Mouse (Mus musculus): ENCODE measurements around the gene Ehd1.

Ehd1 gene

DNA sequence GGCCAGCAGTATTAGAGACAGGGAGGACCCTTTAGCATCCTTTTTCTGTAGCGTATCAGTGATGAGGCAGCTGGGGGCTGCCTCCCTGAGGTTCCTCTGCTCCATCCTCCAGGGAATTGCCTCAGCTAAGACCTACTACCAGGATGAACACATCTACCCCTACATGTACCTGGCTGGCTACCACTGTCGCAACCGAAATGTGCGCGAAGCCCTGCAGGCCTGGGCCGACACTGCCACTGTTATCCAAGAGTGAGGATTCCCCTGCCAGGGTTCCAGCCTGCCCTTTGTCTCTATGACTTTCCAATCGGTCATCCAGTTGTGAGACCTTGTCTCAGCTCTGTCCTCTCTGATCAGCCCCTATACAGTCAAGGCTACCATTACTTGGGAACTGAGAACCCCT lies 61.6 kb downstream of the Ehd1 start:
- DNase-seq: no peak

DNA sequence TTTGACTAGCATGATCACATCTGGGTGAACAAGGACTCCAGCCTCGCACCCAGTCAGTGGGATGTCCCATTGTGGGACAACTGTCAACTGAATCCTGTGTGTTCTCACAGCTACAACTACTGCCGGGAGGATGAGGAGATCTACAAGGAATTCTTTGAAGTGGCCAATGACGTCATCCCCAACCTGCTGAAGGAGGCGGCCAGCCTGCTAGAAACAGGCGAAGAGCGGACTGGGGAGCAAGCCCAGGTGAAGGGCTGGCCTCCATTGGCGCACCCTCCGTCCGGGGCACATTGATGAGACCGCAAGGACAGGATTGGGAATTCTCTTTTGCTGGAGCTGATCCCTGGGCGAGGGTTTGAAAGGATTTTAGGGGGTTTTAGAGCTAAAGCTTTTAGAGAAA lies 62.2 kb downstream of the Ehd1 start:
- DNase-seq: no peak

DNA sequence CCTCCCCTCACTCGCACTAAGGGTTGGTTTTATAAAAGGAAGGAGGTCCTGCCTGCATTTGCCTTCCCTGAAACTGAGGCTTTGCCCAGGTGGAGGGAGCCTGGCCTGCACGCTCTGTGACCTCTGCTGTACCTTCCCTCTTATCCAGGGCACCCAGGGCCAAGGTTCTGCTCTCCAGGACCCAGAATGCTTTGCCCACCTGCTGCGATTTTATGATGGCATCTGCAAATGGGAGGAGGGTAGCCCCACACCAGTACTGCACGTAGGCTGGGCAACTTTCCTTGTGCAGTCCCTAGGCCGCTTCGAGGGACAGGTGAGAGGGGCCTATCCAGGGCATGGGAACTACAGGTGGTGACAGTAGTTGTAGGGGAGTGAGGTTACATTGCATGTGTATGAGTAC lies 62.7 kb downstream of the Ehd1 start:
- DNase-seq: no peak

DNA sequence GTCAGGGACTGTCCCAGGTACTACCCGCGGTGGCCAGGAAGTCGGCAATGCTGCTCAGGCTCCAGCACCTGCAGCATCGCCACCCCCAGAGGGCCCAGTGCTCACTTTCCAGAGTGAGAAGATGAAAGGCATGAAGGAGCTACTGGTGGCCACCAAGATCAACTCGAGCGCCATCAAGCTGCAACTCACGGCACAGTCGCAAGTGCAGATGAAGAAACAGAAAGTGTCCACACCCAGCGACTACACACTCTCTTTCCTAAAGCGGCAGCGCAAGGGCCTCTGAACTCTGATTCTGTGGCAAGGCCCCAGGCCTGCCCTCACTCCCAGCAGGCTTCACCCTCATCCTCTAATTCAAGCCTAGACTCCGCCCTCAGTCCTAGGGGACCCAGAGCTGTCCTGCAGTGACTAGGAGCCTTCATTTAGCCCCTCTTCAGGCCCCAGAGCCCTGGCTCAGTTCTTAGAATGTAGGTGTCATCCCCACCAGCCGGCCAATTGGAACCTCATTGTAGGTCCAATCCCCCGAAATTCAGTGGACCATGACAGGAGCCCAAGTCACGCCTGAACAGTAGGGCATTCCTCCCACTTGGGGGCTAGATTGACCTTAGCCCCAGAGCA lies 63.5 kb downstream of the Ehd1 start:
- DNase-seq: peak; percentile 65

DNA sequence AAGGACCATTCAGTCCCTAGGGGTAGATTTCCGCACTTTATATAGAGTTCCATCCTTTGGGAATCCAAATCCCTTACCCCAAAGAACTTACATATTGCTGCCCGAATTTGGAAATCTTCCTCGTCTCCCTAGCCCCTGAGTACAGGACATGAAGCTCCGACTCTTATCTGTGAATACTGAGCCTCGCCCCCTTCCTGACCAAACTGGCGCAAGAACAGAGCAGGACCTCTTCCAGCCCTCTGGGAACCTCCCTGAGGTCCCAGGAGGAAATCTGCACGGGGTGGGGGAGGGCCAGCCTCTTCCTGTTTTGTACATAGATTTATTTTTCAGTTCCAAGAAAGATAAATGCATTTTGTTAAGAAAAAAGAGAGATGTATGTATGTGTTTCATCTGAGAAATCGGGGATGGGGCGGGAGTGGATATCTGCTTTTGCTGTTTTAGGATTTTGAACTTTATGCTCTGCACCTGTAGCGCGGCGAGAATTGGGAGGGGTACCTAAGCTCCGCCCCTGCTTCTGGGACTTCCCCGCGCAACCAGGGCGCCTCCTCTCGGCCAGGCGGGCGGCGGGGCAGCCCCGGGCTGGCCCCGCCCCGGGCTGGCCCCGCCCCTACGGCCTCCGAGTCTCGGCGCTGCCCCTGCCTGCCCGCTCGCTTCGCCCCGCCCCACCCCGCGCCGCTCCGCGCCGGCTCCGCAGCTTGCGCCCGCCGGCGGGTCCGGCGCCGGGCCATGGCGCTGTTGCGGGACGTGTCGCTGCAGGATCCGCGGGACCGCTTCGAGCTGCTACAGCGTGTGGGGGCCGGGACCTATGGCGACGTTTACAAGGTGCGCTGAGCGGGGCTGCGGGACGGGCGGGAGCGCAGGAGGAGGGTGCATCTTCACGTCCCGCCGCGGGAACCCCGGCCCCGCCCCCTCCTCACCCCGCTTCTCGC lies 64.3 kb downstream of the Ehd1 start, which contains the start of gene Map4k2:
Gene Map4k2 (plus strand): TSS at position 612 of the 929 bp plus-strand sequence.
- DNase-seq: peak; percentile 86

DNA sequence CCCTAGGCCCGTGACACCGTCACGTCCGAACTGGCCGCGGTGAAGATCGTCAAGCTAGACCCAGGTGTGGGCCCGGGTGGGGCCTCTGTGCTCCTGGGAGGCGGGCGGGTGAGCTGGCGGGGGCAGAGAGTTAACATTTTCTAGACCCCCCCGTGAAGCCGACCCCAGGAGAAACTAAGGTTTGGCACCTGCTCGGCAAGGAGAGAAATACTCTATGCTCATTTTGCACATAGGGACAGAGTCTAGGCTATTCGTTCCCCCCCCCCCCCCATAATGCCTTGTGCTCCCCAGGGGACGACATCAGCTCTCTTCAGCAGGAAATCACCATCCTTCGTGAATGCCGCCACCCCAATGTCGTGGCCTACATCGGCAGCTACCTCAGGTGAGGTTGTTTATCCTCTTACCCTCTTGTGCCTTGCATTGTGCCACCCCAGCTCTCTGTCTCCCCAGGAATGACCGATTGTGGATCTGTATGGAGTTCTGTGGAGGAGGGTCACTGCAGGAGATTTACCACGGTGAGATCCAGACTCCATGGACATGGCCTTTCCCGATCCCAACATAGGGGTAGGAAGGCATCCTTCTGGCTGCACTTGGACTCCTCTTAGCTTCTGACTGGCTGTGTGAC lies 65.0 kb downstream of the Ehd1 start:
- no peak for DNase-seq

DNA sequence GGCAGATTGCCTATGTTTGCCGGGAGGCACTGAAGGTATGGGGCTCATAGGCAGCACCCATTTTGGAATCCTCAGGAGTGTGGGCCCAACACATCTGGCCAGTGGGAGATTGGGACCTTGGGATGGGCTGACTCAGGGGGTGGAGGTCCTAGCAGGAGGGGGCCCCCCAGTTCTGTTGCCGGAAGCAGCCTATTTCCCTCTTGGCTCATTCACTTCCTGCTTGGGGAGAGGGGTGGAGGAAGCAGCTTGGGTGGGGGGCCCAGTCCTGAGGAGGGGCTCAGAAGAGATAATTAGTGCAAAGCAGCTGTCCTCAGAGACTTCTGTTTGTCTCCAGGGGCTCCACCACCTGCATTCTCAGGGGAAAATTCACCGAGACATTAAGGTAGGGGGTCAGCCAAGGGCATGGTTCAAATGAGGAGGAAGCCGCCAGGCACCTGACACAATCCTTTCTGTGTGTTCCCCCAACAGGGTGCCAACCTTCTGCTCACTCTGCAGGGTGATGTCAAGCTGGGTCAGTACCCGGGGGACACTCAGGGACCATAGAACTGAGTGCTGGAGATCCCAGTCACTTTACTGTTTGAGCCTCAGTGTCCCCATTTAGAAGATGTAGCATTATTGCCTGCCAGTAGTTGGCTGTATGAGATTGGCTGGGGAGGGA lies 65.9 kb downstream of the Ehd1 start:
- no peak for DNase-seq

DNA sequence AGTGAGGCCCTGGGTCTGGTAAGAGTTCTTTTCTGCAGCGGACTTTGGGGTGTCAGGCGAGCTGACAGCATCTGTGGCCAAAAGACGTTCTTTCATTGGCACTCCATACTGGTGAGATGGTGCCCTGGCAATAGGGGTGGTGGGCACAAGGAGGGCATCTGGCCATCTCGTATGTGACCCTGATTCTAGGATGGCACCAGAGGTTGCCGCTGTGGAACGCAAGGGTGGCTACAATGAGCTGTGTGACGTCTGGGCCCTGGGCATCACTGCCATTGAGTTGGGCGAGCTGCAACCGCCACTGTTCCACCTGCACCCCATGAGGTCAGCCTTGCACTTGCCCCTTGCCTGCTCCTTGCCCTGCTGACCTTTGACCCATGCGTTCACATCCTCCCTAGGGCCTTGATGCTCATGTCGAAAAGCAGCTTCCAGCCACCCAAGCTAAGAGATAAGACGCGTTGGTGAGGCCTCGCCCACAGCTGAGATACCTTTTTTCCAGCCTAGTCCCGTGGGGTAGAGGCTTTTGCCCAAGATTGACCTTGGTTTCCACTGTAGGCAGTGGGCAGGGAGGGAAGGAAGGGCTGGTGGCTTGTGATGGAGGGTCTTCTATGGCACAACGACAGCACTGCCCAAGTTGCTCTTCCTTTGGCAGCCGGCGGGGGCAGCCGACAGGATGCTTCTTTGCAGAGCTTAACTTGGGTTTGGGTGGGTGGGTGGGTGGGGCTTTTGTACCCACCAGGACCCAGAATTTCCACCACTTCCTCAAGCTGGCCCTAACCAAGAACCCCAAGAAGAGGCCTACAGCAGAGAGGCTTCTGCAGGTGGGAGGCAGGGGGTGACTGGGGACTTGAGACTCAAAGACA lies 66.8 kb downstream of the Ehd1 start:
- peak; percentile 62 for DNase-seq

DNA sequence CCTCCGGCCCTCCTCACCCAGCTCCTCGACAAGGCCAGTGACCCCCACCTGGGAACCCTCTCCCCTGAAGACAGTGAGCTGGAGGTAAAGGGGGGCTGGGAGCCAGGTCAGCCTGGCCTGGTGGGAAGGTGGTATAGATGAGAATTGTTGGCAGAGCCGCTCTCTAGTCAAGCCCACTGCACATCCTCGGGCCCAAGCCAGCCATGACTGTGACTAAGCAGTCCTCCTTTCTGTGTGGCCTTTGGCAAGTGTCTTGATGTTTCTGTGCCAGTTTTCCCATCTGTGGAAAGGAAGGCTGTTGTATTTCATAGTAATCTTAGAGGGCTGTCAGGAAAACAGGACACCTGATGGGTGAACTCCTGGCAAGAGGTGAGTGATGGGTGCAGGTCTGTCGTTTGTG lies 67.5 kb downstream of the Ehd1 start:
- DNase-seq: peak; percentile 72

DNA sequence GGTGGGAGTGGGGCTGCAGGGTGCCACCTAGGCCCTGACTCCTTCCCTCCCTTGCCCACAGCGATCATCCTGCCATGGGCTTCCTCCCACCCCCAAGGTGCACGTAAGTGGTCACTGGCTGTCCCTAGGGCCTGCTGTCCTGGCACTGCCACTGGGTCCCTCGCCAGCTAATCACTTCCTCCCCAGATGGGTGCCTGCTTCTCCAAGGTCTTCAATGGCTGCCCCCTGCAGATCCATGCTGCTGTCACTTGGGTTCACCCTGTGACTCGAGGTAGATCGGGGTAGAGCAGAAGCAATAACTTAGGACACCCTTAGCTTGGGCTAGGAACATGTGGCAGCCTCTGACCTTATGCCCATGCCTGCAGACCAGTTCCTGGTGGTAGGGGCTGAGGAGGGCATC lies 69.5 kb downstream of the Ehd1 start:
- DNase-seq: no peak

DNA sequence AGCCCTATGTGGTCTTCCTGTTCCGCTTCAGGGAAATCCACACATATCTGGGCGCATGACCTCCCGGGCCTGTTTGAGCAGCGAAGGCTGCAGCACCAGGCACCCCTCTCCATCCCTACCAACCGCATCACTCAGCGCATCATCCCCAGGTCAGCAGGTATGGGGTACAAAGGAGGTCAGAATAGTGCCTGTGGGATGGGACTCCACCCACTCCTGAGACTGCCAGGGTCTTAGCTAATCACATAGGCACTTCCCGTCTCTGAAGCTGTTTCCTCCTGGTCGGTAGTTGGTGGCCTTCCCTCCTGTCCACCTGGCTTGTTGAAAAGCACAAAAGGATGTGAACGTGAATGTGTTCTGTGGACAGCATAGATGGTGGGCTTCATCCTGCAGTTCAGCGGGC lies 70.1 kb downstream of the Ehd1 start:
- no peak for DNase-seq

DNA sequence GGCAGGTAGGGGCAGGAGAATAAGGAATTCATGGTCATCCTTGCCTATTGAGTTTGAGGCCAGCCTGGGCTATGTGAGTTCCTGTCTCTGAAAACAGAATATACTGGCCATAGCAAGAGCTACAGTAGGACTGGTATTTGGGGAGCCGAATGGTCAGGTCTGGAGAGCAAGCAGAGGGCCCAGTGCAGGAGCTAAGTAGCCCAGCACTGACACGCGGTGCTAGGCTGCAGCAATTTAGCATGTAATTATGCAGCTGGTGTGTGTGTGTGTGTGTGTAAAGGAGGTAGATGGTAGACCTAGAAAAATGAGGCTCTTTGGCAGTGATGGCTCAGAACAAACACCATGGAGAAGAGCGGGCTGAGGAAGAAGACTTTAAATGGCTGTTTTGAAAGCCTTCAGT lies 71.1 kb downstream of the Ehd1 start:
- no peak for DNase-seq

DNA sequence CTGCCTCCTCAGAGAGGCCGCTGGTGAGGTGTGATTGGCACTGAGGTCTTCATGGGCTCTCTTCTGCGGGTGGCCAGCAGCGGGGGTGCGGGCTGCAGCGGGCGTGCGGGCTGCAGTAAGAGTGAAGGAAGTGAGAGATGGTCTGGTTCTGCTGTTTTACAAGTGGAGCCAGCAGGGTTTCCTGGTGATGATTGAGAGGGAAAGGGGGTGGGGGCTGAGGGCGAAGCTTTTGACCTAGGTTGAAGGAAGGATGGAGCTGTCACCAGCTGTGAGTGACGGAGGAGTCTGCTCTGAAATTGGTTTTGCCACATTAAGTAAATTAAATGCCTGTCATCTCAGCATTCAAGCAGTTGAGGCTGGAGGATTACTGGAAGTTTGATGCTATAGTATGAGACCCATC lies 72.2 kb downstream of the Ehd1 start:
- no peak for DNase-seq

DNA sequence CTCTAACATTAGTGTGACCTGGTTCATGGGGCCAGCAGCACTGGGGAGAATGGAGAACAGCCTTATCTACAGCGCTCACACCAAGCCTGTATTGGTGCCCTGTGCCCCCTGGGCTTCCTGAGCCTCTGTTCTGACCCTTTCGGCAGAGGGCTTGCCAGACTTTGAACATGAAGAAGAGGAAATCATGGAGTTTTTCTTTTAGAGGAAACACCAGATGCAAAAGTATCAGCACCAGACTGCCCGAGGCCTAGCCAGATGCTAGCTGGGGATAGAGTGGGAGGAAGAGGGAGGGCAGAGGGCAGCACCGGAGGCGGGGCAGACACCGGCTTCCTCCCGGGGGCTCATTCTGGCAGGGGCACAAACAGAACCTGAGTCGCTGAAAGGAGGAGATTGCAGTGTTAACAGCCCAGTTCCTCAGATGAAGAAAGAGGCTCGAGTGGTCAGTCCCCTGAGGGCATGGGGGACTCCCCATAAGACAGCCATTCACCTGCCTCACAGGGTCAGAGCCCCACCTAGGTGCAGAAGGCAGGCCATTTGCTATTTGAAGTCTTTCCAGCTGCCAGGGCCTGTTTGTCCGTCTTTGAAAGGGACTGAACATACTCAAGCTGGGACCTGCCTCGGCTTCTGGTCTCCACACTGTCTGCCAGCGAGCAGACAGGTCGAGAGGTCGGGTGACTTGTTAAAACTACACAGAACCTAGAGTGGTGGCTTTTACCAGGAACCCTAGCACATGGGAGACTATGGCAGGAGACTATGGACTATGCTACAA lies 72.9 kb downstream of the Ehd1 start:
- DNase-seq: no peak
